Mouse (Mus musculus) heart, postnatal 25 days (tissue): ENCODE results near the gene Pip4k2a. TPM values are rescaled to one million over a fixed set of nuclear protein-coding genes. Genes with fewer than 3 reads are reported as not detected.

Source experiments
- DNase-seq: peaks from one replicate; pipeline ENCODE4 v3.0.0; 2022; ENCODE audit warnings: low spot score
- intact Hi-C: fragments of 180-260 bp; cut with DNase I; formaldehyde crosslinking; loops from one replicate; pipeline ENCODE4 v1.15.1; 2025
- total RNA-seq, 2 experiments: library from RNA; stranded (reverse); gene quantifications; 2 replicates each; pipeline ENCODE4 v1.2.3; 2021

Gene Pip4k2a
- total RNA-seq, 2 experiments from 2014 or later: 7.1 to 7.6 TPM

DNA sequence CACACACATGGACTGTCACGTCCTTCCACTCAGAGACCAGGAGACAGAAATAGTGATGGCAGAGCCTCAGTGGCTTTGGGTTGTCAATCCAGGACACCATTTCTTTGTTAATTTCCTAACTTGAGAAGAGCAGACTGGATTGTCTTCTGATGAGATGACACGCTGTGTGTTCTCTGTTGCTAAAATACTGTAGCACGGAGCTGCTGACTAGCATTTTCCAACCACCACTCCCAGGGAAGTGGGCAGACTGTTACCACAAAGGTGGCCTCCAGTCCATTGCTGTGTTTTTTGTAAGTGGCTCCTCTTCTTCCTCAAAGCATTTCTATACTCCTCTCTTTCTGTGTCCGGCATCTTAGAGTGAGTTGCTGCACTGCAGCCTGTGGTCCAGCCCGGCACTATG, 39.4 kb downstream of the Pip4k2a start:
- DNase-seq: no peak
- intact Hi-C loops: no loop called here

DNA sequence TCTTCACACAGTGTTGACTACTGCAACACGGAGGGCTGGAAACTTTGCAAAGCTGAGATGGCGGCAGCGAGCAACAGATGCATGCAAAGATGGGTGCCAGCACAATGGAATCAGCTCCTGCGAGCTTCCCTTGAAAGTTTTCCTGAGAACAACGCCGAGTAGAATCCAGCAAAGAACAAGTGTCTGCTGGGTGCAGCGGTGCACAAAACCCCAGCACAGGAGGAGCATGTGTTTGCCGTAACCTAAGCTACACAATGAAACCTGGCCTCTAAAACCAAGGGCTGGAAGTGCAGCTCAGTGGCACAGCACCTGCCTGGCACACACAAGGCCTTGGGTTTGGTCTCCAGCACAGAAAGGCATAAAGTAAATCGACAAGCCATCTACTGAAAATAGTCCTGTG, 39.9 kb downstream of the Pip4k2a start:
- DNase-seq: no peak
- intact Hi-C loops: no loop called here

DNA sequence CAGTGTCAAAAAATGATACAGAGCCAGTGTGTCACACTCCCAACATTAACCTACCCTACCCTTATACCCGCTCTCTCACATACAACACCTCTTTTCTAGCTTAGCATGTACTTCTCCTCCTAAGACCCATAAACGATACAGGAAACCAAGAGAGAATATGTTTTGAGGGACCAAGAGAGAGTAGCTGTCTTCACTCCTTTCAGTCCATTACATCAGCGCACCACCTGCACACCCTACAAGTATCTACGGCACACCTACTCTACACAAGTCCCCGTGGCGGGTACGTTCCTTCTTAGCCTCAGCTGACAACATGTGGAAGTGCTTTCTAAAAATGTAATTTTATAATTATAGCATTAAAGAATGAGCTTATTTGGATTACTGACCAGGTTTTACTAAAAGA, 40.5 kb downstream of the Pip4k2a start:
- intact Hi-C loops: no loop called here
- DNase-seq: no peak

DNA sequence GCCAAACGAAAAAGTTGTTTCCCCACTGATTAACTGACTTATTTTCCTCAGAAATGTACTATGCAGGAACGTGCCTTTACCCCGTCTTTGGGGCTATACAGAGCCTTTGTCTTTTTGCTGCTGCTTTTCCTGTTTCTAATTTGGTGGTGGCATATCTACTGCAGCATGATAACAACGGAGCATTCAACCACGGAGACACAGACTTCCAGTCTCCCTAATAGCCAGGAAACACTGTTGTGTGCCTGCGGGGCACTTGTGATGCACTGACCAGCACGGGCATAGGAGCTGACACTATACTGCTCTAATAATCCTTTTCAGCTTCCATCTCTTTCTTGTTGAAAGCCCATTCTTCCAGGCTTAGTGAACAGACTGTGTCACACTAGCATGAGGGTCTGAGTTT, 41.0 kb downstream of the Pip4k2a start:
- no peak for DNase-seq
- intact Hi-C loops: no loop called here

DNA sequence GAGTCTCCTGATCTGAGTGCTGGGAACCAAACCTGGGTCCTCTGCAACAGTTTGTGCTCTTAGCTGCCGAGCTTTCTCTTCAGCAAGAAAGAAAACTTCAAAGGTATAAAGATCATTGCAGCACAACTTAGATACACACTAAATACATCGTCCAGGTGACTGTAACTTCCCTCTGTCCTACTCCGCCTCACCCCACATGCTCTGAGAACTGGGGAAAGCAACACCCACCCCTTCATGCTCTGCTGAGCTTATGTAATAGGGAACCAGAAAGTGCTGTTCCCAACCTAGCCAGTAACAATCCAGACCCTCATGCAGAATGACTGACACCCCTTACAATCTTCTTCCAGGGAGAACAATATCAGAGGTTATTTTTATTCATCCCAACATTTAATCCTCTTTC, 41.5 kb downstream of the Pip4k2a start:
- intact Hi-C loops: no loop called here
- no peak for DNase-seq

DNA sequence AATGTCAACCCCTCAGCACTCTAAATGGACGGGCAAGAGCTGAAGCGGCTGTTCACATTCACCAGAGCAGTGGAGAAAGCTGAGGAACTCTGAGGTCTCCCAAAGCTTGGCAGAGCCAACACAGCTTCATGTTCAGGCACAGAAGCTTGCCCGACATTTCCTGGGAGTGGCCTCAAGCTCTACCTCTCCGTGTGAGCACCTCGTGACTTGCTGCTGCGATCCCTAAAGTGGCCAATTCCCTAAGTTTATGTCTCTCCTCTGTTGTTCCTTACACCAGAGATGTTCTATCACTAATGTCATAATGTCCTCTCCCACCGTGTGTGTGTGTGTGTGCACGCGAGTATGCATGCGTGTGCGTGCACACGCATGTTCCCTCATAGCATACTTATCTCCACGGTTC, 42.3 kb downstream of the Pip4k2a start:
- no peak for DNase-seq
- intact Hi-C loops: no loop called here

DNA sequence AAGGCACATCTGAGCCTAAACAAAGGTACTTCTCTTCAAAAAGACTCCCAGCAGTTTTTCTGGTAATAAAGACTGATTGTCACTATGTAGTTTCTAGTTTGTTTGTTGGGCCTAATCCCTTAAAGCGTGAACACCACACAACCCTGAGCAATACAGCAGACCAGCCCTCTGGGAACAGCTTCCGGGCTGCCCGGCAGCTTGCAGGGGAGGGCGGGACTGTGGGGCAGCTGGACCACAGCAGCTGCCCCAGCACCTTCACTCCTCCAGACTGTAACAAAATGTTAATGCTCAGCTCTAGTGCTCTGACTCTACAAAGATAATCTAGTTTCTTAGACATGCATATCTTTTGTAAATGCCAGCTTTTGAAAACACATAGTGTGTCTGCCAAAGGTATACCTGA, 42.9 kb downstream of the Pip4k2a start:
- intact Hi-C loops: no loop called here
- no peak for DNase-seq

DNA sequence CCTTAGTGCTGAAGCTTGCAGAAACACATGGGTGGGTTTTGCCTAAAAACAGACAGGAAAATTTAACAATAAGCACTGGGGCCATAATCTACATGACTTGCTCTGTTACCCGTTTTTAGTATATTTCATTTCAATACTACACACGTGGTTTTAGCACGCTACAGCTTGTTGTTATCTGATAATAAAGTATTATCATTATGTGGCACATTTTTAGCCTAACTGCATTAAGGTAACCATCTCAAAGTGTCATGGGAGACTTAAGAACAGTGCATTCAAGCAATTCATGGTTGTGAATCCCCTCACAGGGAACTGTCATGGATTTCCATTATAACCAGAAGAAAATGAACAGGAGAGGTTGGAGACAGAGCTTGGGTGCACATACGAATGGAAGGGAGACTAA, 43.5 kb downstream of the Pip4k2a start:
- intact Hi-C loops: loop anchor here (5.0 kb wide), 1 partner anchor 43 kb away; the partner anchor contains the start of genes 4930426L09Rik and Pip4k2a
- DNase-seq: no peak

DNA sequence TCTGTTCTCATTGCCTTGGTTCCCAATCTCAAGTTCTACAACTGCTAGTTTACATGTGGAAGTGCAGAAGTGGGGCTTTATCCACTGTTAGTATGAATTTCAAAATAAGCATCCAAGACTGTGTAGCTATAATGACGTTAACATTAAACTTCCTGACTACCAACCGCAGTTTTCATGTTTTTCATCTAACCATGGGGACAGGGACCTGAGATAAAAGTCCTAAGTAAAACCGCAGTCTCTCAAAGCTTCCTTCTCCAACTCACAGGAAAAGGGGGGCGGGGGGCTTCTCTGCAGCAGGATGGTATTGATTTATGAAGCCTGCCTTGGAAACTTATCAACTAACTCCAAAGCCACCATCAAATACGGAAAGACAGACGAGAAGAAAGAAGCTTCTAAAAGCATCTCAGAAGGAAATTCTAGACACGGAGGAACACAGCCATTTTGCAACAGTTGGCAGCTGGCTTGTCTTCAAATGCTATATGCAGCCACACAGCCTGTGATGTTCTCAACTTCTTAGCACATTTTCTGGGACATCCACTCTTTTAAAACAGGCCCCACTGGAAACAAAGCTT, 45.7 kb downstream of the Pip4k2a start:
- intact Hi-C loops: loop anchor here (5.0 kb wide), 1 partner anchor 45 kb away; the partner anchor contains the start of genes 4930426L09Rik and Pip4k2a
- DNase-seq: no peak

DNA sequence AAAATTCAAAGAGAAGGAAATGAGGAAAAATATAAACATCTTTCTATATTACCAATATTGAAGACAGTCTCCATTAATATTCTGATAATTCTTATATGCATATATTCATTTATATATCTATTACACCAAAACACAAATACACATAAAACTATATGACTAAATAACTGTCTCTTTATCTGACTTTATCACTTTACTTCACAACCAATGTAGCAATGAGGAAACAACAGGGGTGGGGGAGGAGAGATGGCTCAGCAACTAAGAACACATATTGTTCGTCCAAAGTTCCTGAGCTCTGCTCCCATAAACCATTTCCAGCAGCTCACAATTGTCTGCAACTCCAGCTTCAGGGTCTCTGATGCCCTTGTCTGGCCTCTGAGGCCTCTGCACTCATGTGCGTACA, 47.2 kb downstream of the Pip4k2a start:
- intact Hi-C loops: loop anchor here (5.0 kb wide), 1 partner anchor 47 kb away; the partner anchor contains the start of genes 4930426L09Rik and Pip4k2a
- DNase-seq: no peak

DNA sequence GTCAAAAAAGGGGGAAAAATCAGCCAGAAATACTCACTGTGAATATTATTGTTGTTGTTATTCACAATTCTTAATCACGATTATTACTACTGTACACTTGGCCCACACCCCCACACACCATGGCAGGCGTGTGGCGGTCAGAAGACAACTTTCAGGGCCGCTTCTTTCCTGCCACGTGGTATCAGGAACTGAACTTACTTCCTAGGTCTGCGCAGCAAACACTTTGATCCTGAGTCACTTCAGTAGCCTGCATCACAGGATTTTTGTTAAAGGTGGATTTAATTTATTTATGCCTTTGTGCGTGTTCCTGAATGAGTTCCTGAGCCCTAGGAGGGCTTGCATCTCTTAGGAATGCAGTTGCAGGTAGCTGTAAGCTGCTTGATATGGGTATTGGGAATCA, 49.2 kb downstream of the Pip4k2a start:
- intact Hi-C loops: no loop called here
- DNase-seq: no peak

DNA sequence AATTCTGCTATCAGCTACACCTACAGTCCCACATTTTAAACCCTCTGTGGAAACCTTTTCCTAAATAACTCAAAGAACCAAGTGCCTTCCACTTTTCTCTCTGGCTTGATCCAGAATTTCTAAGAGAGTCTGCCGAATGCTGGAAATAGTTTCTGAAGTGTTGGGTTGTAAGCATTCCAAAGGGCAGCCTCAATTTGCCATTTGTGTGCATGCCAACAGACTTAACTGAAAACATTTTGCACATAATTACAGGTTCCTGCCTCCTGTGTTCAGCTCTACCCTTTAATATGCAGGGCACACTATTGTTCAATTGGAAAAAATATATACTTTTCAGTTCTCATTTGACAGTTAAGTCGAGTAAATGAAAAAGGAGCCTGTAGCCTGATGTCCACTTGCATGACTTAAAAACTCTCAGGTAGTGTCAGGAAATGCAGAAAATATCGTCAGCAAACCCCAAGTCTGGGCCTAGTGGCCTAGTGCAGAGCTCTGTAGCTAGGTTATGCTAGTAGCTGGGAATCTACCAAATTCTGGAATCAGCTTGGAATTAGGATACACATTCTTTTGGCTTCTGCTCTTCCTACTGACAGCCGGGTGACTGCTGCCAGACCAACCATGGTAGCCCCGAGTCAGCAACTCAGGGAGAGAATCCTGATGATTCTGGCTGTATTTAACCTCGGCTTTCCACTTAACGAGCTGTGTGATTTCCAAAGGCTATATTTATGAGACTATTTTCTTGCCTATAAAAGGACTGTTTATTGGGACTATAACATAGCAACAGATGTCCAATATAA, 50.1 kb downstream of the Pip4k2a start:
- intact Hi-C loops: no loop called here
- no peak for DNase-seq

DNA sequence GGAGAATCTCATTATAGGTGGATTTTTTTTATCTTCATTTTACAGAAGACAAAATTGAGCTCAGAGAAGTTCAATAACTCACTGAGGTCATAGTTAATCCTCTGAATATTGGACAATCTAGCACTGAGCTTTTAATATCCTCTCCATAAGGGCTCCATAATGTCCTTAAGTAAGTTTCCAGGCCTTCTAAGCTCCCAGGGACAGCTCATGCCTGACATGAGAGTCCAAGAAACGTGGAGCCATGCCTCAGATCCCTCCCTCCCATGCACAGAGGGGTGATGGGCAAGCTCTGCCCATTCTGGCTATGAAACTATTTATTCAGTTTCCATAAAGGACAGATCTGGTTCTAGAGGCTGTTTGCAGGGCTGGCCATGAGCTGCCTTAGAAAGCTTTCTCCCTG, 52.5 kb downstream of the Pip4k2a start:
- DNase-seq: no peak
- intact Hi-C loops: no loop called here

DNA sequence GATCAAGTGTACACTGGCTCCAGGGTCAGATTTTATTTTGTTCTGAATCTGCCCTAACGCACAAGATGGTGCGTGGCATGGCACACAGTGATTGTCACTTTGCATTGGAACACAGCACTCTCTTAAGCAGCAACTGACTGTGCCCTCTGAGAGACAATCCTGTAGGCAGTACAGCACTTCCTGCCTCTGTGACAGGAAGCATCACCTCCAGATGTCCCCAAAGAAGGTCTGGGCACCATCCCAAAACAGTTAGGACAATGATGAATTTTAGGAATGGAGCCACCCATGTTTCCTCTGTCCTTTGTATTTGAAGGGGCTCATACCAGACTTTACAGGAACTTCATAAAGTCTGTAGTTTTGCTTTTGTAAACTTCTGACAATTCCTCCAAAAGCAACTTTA, 54.0 kb downstream of the Pip4k2a start:
- intact Hi-C loops: no loop called here
- DNase-seq: no peak

DNA sequence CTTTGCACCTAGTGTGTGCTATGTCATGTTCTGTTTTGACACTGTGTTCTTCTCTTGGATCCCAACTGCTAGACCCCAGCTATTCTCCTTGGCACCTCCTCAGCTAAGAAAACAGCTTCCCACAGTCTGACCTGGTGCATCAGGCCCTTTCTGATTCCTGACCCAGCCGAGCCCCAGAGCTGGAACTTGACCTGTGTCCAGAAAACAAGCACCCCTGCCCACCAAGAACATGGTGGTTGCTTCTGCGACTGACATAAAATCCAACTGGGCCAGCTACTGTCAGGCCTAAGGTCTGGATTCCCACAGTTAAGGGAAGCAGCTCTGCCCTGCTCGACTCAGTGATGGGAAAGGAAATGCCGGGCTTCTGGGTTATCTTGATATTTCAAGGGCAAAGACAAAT, 54.6 kb downstream of the Pip4k2a start:
- DNase-seq: no peak
- intact Hi-C loops: no loop called here

DNA sequence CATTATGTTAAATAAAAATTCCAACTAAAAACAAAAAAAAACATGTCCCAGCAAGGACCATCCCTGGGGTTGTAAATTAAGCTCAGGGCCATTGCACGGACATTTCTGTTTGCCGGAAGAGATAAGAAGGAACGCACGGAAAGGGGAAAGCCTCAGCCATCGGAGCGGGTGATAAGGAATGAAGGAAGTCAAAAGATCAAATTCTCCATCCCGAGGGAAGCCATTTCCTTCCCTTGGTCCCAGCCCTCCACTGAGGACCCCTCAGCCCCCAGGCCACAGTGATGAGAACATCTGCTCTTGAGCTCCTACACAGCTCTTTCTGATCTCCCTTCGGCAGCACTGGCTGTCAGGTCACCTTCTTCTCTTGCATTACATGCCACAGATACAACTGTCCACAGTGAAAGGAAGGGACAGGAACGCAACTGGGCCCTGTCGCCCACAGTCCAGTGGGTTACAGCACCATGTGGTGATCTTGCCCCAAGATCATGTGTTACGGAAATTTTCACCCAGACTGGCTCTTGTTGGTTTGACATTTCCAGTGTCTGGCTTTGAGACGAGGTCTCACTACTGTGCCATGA, 57.1 kb downstream of the Pip4k2a start:
- intact Hi-C loops: no loop called here
- DNase-seq: no peak

DNA sequence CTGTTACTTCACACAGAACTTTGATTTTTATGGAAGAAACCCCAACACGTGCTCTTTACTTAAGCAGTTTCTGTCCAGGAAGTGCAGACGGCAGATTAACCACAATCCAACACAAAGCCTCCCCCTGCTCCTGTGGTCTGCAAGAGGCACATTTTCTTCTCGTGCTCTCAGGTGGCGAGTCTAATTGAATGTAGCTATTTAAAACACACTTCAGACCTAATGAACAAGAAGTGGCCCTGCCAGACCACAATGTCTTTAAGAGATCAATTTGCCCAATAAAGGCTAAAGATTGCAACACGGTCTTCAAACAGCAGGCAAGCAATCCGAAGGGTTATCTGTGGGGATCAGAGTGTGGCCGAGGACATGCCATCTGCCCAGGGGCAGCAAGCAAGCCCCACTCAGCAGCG, 59.0 kb downstream of the Pip4k2a start:
- intact Hi-C loops: no loop called here
- DNase-seq: no peak

DNA sequence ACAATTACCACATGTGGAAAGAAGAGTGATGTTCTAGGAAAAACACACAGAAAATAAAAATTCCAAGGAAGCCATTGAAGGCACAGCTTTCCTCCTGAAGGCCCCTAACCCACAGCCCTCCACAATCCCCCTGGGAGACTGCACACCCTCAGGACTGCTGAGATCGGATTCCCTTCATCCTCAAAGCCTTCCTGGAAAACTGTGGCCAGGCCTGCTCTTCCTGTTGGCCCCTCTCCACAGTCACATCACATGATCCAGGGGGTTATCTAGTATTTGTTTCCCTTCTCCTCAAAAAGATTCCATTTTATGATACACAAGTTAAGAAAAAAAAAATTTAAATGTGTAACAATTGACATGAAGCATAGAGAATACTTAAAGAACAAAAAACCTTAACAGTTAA, 59.7 kb downstream of the Pip4k2a start:
- no peak for DNase-seq
- intact Hi-C loops: no loop called here

DNA sequence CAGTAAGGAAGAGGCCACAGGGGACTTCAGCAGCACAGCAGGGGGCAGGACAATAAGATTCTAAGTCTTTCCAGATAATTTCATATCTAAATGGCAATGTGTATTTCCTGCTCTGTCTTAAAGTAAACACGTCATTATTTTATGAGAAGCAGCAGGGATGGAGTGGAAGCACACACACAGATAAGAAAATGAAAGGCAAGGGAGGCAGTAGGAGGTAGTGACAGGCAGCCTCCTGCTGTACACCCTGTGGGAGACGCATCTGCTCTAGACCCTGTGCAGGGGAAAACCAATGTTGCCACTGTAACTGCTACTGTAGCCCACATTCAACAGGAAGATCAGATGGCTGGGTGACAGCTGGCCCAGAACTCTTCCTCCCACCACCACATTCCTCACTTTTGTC, 60.3 kb downstream of the Pip4k2a start:
- no peak for DNase-seq
- intact Hi-C loops: no loop called here

DNA sequence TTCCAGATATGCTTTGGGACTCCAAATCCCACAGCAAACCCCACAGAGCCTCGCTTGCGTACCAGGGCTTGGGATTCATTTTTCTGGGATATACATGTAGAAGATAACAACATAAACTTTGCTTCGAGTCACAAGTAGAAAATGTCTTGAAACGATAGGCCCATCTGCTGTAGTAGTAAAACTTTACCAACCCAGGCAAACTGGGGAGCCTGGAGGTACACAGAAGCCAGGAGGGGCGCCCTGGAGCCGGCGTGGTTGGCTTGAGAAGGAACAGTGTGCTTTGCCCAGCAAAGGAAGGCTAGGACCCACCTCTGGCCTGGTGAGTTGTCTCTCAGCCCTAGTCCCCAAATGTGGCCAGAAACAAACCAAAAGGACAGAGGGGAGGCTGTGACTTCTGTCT, 61.5 kb downstream of the Pip4k2a start:
- intact Hi-C loops: no loop called here
- no peak for DNase-seq

DNA sequence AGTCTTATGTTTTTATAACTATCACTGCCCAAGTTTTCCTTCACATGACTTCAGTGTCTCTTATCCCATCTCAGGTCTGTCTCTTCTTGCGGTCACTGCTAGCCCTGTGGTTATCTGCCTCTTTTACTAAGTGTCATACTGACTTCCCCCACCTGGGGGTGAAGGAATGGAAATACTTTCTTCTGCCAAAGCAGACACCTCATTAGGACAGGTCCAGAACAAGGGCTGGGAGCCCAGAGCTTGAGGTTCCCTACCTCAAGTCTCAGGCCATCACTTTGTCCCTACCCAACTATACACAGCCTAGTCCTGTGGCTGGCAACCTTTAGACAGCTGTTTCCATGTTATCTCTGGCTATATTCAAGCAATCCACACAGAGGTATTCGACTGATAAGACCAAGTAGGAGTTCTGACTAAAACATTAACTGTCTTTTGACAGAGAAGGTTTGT, 62.3 kb downstream of the Pip4k2a start:
- intact Hi-C loops: no loop called here
- DNase-seq: no peak
